Comparison of ENCODE assay signal across 8 mouse cellular contexts in genomic region chr2:121956224-121957018, GRCm38 (mm10). TPM values are rescaled to one million over a fixed set of nuclear protein-coding genes. Genes with fewer than 3 reads are reported as not detected.
DNase-seq lines count a peak whose midpoint lies in the region; ATAC-seq and TF ChIP-seq lines count a peak whose summit lies in the region.

No protein-coding gene starts in this region.

- no peaks in the 10 kb centered on the region for H3K27me3 ChIP-seq in forebrain, embryonic 16.5 days (replicated peaks; ENCODE audit: control insufficient read depth, insufficient read depth, low read length)
- H3K27me3 ChIP-seq in lung, embryonic 15.5 days: no peaks in the 10 kb centered on the region

- H3K27ac ChIP-seq in ES-E14 (ENCODE audit: insufficient read depth, low read depth, low read length, poor library complexity, severe bottlenecking): peak overlapping the region; percentile 84
- peak overlapping the region; percentile 91 for H3K27ac ChIP-seq in forebrain, embryonic 16.5 days (ENCODE audit: low read length)
- H3K27ac ChIP-seq in lung, embryonic 15.5 days: peak overlapping the region; percentile 97

- in situ Hi-C loops in ES-E14 (cut with MboI; ENCODE audit: low sequenced_read_pairs in 2 of 2, unreplicated experiment in 2 of 2): no loop called here

- H3K4me1 ChIP-seq in ES-E14 (ENCODE audit: control insufficient read depth in 2 of 2, insufficient read depth in 2 of 2, low read length in 2 of 2, poor library complexity in 1 of 2): 0 out of 4 replicates have a peak, but pooled peaks cover 2% of the 10 kb centered on the region in 2 experiments
- H3K4me1 ChIP-seq in forebrain, embryonic 16.5 days (replicated peaks; ENCODE audit: control insufficient read depth, insufficient read depth, low read length): peaks cover 18% of the 10 kb centered on the region
- H3K4me1 ChIP-seq in lung, embryonic 15.5 days: peaks cover 16% of the 10 kb centered on the region

- ATAC-seq in forebrain, embryonic 16.5 days: peak; percentile 92
- peak; percentile 94 for ATAC-seq in lung, embryonic 15.5 days (ENCODE audit: borderline replicate concordance, extremely low read depth, low FRiP score, low TSS enrichment)

- peak overlapping the region; percentile 88 to 94 for H3K4me3 ChIP-seq in ES-E14 (ENCODE audit: insufficient read depth in 1 of 2, low read depth in 1 of 2, low read length in 2 of 2, poor library complexity in 1 of 2, severe bottlenecking in 1 of 2)
- peak overlapping the region; percentile 79 for H3K4me3 ChIP-seq in forebrain, embryonic 16.5 days (replicated peaks; ENCODE audit: low read length)
- peak overlapping the region; percentile 68 for H3K4me3 ChIP-seq in lung, embryonic 15.5 days

- H3K36me3 ChIP-seq in ES-E14 (ENCODE audit: control insufficient read depth, insufficient read depth, low read length, poor library complexity, severe bottlenecking): no peaks in the 10 kb centered on the region
- H3K36me3 ChIP-seq in forebrain, embryonic 16.5 days (ENCODE audit: control insufficient read depth, insufficient read depth): no peaks in the 10 kb centered on the region
- H3K36me3 ChIP-seq in lung, embryonic 15.5 days: peaks cover 9% of the 10 kb centered on the region; the same call in 1 of the 2 replicates

- under 1% methylated on average over 47 of the region's 47 CpGs for WGBS in forebrain, embryonic 16.5 days
- under 1% methylated on average over 46 of the region's 47 CpGs for WGBS in lung, embryonic 15.5 days

- H3K9me3 ChIP-seq in ES-E14 (ENCODE audit: control insufficient read depth, insufficient read depth, low read depth, low read length): no peaks in the 10 kb centered on the region
- H3K9me3 ChIP-seq in forebrain, embryonic 16.5 days (ENCODE audit: control insufficient read depth, low read length): no peaks in the 10 kb centered on the region
- no peaks in the 10 kb centered on the region for H3K9me3 ChIP-seq in lung, embryonic 15.5 days

- peak overlapping the region; percentile 65 for H3K4me2 ChIP-seq in forebrain, embryonic 16.5 days (ENCODE audit: low read length)
- peak overlapping the region; percentile 68 for H3K4me2 ChIP-seq in lung, embryonic 15.5 days

- H3K9ac ChIP-seq in ES-E14 (ENCODE audit: insufficient read depth, low read depth, low read length, poor library complexity, severe bottlenecking): peak overlapping the region; percentile 98
- peak overlapping the region; percentile 86 for H3K9ac ChIP-seq in forebrain, embryonic 16.5 days (replicated peaks; ENCODE audit: low read depth, low read length)
- H3K9ac ChIP-seq in lung, embryonic 15.5 days: peak overlapping the region; percentile 64

- peak; percentile 88 for DNase-seq in ES-E14 (ENCODE audit: low read depth, low spot score)
- peak; percentile 96 for DNase-seq in cerebellum, adult 11-12 months
- DNase-seq in heart, postnatal 4 days: peak; percentile 97
- peak; percentile 92 to 94 for DNase-seq in layer of hippocampus, adult 8-10 months (ENCODE audit: low spot score in 2 of 2)
- peak; percentile 91 for DNase-seq in ovary, adult 18-20 months (ENCODE audit: low spot score)
- peak; percentile 94 for DNase-seq in thymus, postnatal 0 days (ENCODE audit: low spot score)

TF ChIP-seq in ES-E14, 5 proteins besides CTCF, POLR2A, EP300 and RAD21:
- TF ChIP-seq HCFC1 (IDR thresholded peaks at IDR 0.05; ENCODE audit: borderline replicate concordance, insufficient read depth, low read length) (no peak), ZNF384 (IDR thresholded peaks at IDR 0.05; ENCODE audit: low read depth, low read length) (no peak), ZC3H11A (IDR thresholded peaks at IDR 0.05; ENCODE audit: borderline replicate concordance, low read depth, low read length) (no peak), CHD2 (IDR thresholded peaks at IDR 0.05; ENCODE audit: low read depth, low read length) (no peak), MAFK (IDR thresholded peaks at IDR 0.05; ENCODE audit: insufficient read depth, low read depth, low read length) (no peak)

RNA-seq across cellular contexts. Expression of gene Mageb3, which starts 0.5 kb away (rescaled TPM):
- 0.16 and 0.31 TPM in 2 replicates for total RNA-seq in ES-E14 (2012; rRNA removed)
- 0.40 and 1.3 TPM in 2 replicates for polyA plus RNA-seq in forebrain, embryonic 16.5 days (2015; fragmentation: Nextera tagmentation; extraction: Ambion mirVana)
- under 1 TPM; 0.18 to 0.29 TPM for total RNA-seq in heart, postnatal 4 days (2021)
- total RNA-seq in layer of hippocampus, adult 8-10 months (2022): under 1 TPM in 3 of 4 experiments, not detected in 1; 0.23 to 0.57 (median 0.35) TPM
- 0.09 and 0.24 TPM in 2 replicates for polyA plus RNA-seq in lung, embryonic 15.5 days (2015; fragmentation: Nextera tagmentation; extraction: Ambion mirVana)
- 0.30 and 0.41 TPM in 2 replicates for polyA plus RNA-seq in thymus, postnatal 0 days (2015; fragmentation: Nextera tagmentation; extraction: Ambion mirVana)

RNA-seq across cellular contexts. Expression of gene Ctdspl2, which starts 0.6 kb away (rescaled TPM):
- total RNA-seq in ES-E14 (2012; rRNA removed): 38.9 and 40.0 TPM in 2 replicates
- 49.4 and 49.9 TPM in 2 replicates for polyA plus RNA-seq in forebrain, embryonic 16.5 days (2015; fragmentation: Nextera tagmentation; extraction: Ambion mirVana)
- total RNA-seq in heart, postnatal 4 days (2021): 10 to 100 TPM; 35.4 to 37.7 TPM
- 10 to 100 TPM; 28.5 to 37.2 (median 34.1) TPM for total RNA-seq in layer of hippocampus, adult 8-10 months (2022)
- polyA plus RNA-seq in lung, embryonic 15.5 days (2015; fragmentation: Nextera tagmentation; extraction: Ambion mirVana): 51.6 and 53.1 TPM in 2 replicates
- polyA plus RNA-seq in thymus, postnatal 0 days (2015; fragmentation: Nextera tagmentation; extraction: Ambion mirVana): 58.4 and 61.0 TPM in 2 replicates

Comparison
In these comparisons a context has a peak if more than half of its experiments do, and no peak if none do; other contexts are left out.
1. Peak in every context shown above with its lines: DNase-seq, ATAC-seq, H3K4me3 ChIP-seq and H3K27ac ChIP-seq.